Mouse (Mus musculus) c-Kit-positive CD71-positive TER-119-positive erythroid progenitor cells, embryonic 14.5 days (primary cell): ENCODE results near the gene Celf2.
"Not testable (repeated sequence)": the region's sequence is repeated elsewhere in the genome, so short reads cannot be mapped to it uniquely, and the experiment has no call there.

Experiments used
- DNase-seq: peaks from one replicate; pipeline ENCODE4 v3.0.0-alpha.2; 2013; ENCODE audit warnings: low spot score

The Celf2 gene

GRCm38 (mm10) chr2:7267166-7267565, 242.2 kb downstream of the Celf2 start:
- no peak for DNase-seq

GRCm38 (mm10) chr2:7262668-7263067, 246.7 kb downstream of the Celf2 start:
- not testable (repeated sequence) for DNase-seq

GRCm38 (mm10) chr2:7260186-7260585, 249.2 kb downstream of the Celf2 start:
- no peak for DNase-seq

GRCm38 (mm10) chr2:7259616-7260015, 249.7 kb downstream of the Celf2 start:
- no peak for DNase-seq

GRCm38 (mm10) chr2:7256023-7256422, 253.3 kb downstream of the Celf2 start:
- DNase-seq = no peak

- DNase-seq = no peak
Observed at GRCm38 (mm10) chr2:7255386-7255785, 254.0 kb downstream of the Celf2 start.

- no peak for DNase-seq
Observed at GRCm38 (mm10) chr2:7250314-7250713, 259.0 kb downstream of the Celf2 start.

- DNase-seq = no peak
Observed at GRCm38 (mm10) chr2:7249002-7249401, 260.4 kb downstream of the Celf2 start.

GRCm38 (mm10) chr2:7245958-7246774, 263.2 kb downstream of the Celf2 start:
- DNase-seq = no peak

- DNase-seq = no peak
Observed at GRCm38 (mm10) chr2:7242139-7242538, 267.2 kb downstream of the Celf2 start.

- no peak for DNase-seq
Observed at GRCm38 (mm10) chr2:7241523-7241941, 267.8 kb downstream of the Celf2 start.

- no peak for DNase-seq
Observed at GRCm38 (mm10) chr2:7237283-7237682, 272.1 kb downstream of the Celf2 start.

- DNase-seq = no peak
Observed at GRCm38 (mm10) chr2:7236452-7236851, 272.9 kb downstream of the Celf2 start.

- DNase-seq = no peak
Observed at GRCm38 (mm10) chr2:7235059-7235741, 274.2 kb downstream of the Celf2 start.

- DNase-seq = no peak
Observed at GRCm38 (mm10) chr2:7234587-7234986, 274.8 kb downstream of the Celf2 start.

- DNase-seq = no peak
Observed at GRCm38 (mm10) chr2:7233411-7233810, 276.0 kb downstream of the Celf2 start.

- no peak for DNase-seq
Observed at GRCm38 (mm10) chr2:7226785-7227184, 282.6 kb downstream of the Celf2 start.

- DNase-seq = no peak
Observed at GRCm38 (mm10) chr2:7224346-7225071, 284.9 kb downstream of the Celf2 start.

GRCm38 (mm10) chr2:7223538-7223937, 285.8 kb downstream of the Celf2 start:
- DNase-seq = no peak

GRCm38 (mm10) chr2:7222886-7223285, 286.5 kb downstream of the Celf2 start:
- DNase-seq = no peak

GRCm38 (mm10) chr2:7221856-7222255, 287.5 kb downstream of the Celf2 start:
- no peak for DNase-seq

- DNase-seq = no peak
Observed at GRCm38 (mm10) chr2:7218101-7218500, 291.3 kb downstream of the Celf2 start.
